ENCODE assay signal across 22 mouse cellular contexts in the genomic region with DNA sequence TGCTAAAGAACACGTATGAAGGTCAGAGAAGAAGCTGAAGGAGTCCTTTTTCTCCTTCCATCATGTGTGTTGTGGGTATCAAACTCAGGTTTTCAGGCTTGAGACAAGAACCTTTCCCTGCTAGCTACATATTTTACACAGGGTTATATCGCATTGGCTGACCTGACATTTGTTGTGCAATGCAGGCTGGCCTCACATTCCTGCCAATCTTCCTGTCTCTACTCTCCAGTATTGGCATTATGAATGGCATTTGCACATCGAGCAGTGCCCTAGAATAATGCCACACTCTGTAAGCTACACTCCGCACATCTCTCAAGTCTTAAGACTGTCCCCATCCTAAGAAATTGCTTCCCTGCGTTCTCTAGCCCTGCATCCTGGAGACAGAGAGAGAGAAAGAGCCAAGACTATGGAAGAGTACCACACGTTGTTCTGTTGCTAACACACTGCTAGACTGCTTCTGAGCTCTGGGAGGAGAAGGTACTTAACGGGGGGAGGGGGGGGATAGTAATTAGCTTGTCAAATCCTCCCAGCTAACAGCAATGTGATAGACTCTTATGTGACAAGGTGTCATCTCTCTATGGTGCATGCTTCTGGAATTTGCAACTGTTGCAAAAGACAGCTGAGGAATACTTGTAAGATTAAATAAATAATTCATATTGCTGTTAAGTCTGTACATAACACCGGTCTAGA. TPM values are rescaled to one million over a fixed set of nuclear protein-coding genes. Genes with fewer than 3 reads are reported as not detected.
DNase-seq lines count a peak whose midpoint lies in the region; ATAC-seq lines count a peak whose summit lies in the region.
"Had no signal": no experiment of that assay in that cellular context is flagged by ENCODE, and none has a peak within 500 bp of the region (broad histone marks: within the 10 kb centered on the region; RNA-seq: fewer than 3 reads in every experiment).

No protein-coding gene starts in this region.

- 60% methylated on average over 8 of the region's 8 CpGs for WGBS in hindbrain, embryonic 16.5 days
- 79% methylated on average over 8 of the region's 8 CpGs for WGBS in hindbrain, embryonic 10.5 days
- 58% methylated on average over 8 of the region's 8 CpGs for WGBS in midbrain, embryonic 15.5 days
- 75% methylated on average over 8 of the region's 8 CpGs for WGBS in midbrain, embryonic 11.5 days

- 0 out of 2 replicates have a peak, but pooled peaks have one; percentile 20 for ATAC-seq in hindbrain, embryonic 16.5 days
- no peak for ATAC-seq in midbrain, embryonic 15.5 days (replicated peaks)
- no peak for ATAC-seq in midbrain, embryonic 11.5 days (ENCODE audit: low FRiP score)
- ATAC-seq: intestine, embryonic 16.5 days had no signal

- no peaks in the 10 kb centered on the region for H3K27me3 ChIP-seq in hindbrain, embryonic 16.5 days (replicated peaks; ENCODE audit: control insufficient read depth, insufficient read depth, low read length)
- H3K27me3 ChIP-seq in hindbrain, embryonic 10.5 days (ENCODE audit: insufficient read depth, poor library complexity, severe bottlenecking): no peaks in the 10 kb centered on the region
- H3K27me3 ChIP-seq in midbrain, embryonic 15.5 days (replicated peaks): no peaks in the 10 kb centered on the region
- no peaks in the 10 kb centered on the region for H3K27me3 ChIP-seq in midbrain, embryonic 11.5 days (ENCODE audit: control insufficient read depth, insufficient read depth, low read length)
- H3K27me3 ChIP-seq: embryonic facial prominence, embryonic 12.5 days; hindbrain, embryonic 15.5 days; limb, embryonic 15.5 days; neural tube, embryonic 15.5 days had no signal

- no peak overlapping the region for H3K4me2 ChIP-seq in hindbrain, embryonic 16.5 days (ENCODE audit: low read length)
- no peak overlapping the region for H3K4me2 ChIP-seq in midbrain, embryonic 15.5 days
- H3K4me2 ChIP-seq in midbrain, embryonic 11.5 days: no peak overlapping the region
- H3K4me2 ChIP-seq: embryonic facial prominence, embryonic 12.5 days; hindbrain, embryonic 15.5 days; limb, embryonic 15.5 days; neural tube, embryonic 15.5 days had no signal

- DNase-seq in adrenal gland, postnatal 10 days: peak; percentile 47
- DNase-seq in adrenal gland, postnatal 36 days: no peak
- DNase-seq in hindbrain, embryonic 10.5 days (ENCODE audit: low spot score): no peak
- DNase-seq in midbrain, embryonic 11.5 days (ENCODE audit: low spot score, missing footprints): no peak
- DNase-seq in retina, postnatal 7 days (ENCODE audit: low read depth, low spot score): peak; percentile 54
- DNase-seq in urinary bladder, postnatal 36 days (ENCODE audit: low spot score in 2 of 2): no peak
- DNase-seq: cerebellum, adult 11 months; cerebellum, adult 9-11 months; heart, postnatal 4 days; kidney, adult 9 months; kidney, postnatal 14 days; left cerebral cortex, postnatal 4 days; lung, postnatal 10 days; thymus, postnatal 14 days had no signal

- H3K9me3 ChIP-seq in hindbrain, embryonic 16.5 days (ENCODE audit: control insufficient read depth, low read length): no peaks in the 10 kb centered on the region
- H3K9me3 ChIP-seq in hindbrain, embryonic 10.5 days: no peaks in the 10 kb centered on the region
- H3K9me3 ChIP-seq in midbrain, embryonic 15.5 days: no peaks in the 10 kb centered on the region
- H3K9me3 ChIP-seq in midbrain, embryonic 11.5 days (ENCODE audit: control insufficient read depth, low read length): no peaks in the 10 kb centered on the region
- H3K9me3 ChIP-seq: embryonic facial prominence, embryonic 12.5 days; heart, embryonic 10.5 days; hindbrain, embryonic 15.5 days; limb, embryonic 15.5 days; neural tube, embryonic 15.5 days had no signal

- no peak overlapping the region for H3K9ac ChIP-seq in hindbrain, embryonic 16.5 days (ENCODE audit: low read depth, low read length)
- no peak overlapping the region for H3K9ac ChIP-seq in midbrain, embryonic 15.5 days
- no peak overlapping the region for H3K9ac ChIP-seq in midbrain, embryonic 11.5 days (ENCODE audit: low read length)
- H3K9ac ChIP-seq: embryonic facial prominence, embryonic 12.5 days; hindbrain, embryonic 15.5 days; limb, embryonic 15.5 days; neural tube, embryonic 15.5 days had no signal

- no peak overlapping the region for H3K27ac ChIP-seq in hindbrain, embryonic 16.5 days (ENCODE audit: low read depth, low read length)
- H3K27ac ChIP-seq in hindbrain, embryonic 10.5 days: no peak overlapping the region
- H3K27ac ChIP-seq in midbrain, embryonic 15.5 days: peak overlapping the region; percentile 51; the same call in 1 of the 2 replicates
- H3K27ac ChIP-seq in midbrain, embryonic 11.5 days (ENCODE audit: low read depth, low read length): no peak overlapping the region
- H3K27ac ChIP-seq: embryonic facial prominence, embryonic 12.5 days; heart, embryonic 10.5 days; hindbrain, embryonic 15.5 days; limb, embryonic 15.5 days; neural tube, embryonic 15.5 days had no signal

- no peaks in the 10 kb centered on the region for H3K4me1 ChIP-seq in hindbrain, embryonic 16.5 days (ENCODE audit: control insufficient read depth, insufficient read depth, low read depth, low read length)
- H3K4me1 ChIP-seq in hindbrain, embryonic 10.5 days (replicated peaks): no peaks in the 10 kb centered on the region
- no peaks in the 10 kb centered on the region for H3K4me1 ChIP-seq in midbrain, embryonic 15.5 days
- no peaks in the 10 kb centered on the region for H3K4me1 ChIP-seq in midbrain, embryonic 11.5 days (ENCODE audit: control insufficient read depth, insufficient read depth, low read length)
- H3K4me1 ChIP-seq: embryonic facial prominence, embryonic 12.5 days; heart, embryonic 10.5 days; hindbrain, embryonic 15.5 days; limb, embryonic 15.5 days; neural tube, embryonic 15.5 days had no signal

- no peaks in the 10 kb centered on the region for H3K36me3 ChIP-seq in hindbrain, embryonic 16.5 days (ENCODE audit: control insufficient read depth, insufficient read depth, low read length)
- H3K36me3 ChIP-seq in hindbrain, embryonic 10.5 days: no peaks in the 10 kb centered on the region
- H3K36me3 ChIP-seq in midbrain, embryonic 15.5 days (replicated peaks): no peaks in the 10 kb centered on the region
- H3K36me3 ChIP-seq in midbrain, embryonic 11.5 days (ENCODE audit: control insufficient read depth, insufficient read depth, low read length): no peaks in the 10 kb centered on the region
- H3K36me3 ChIP-seq: embryonic facial prominence, embryonic 12.5 days; heart, embryonic 10.5 days; hindbrain, embryonic 15.5 days; limb, embryonic 15.5 days; neural tube, embryonic 15.5 days had no signal

- H3K4me3 ChIP-seq in hindbrain, embryonic 16.5 days (ENCODE audit: low read length): no peak overlapping the region
- no peak overlapping the region for H3K4me3 ChIP-seq in hindbrain, embryonic 10.5 days
- no peak overlapping the region for H3K4me3 ChIP-seq in midbrain, embryonic 15.5 days
- H3K4me3 ChIP-seq in midbrain, embryonic 11.5 days (ENCODE audit: low read depth, low read length): no peak overlapping the region
- H3K4me3 ChIP-seq: embryonic facial prominence, embryonic 12.5 days; heart, embryonic 10.5 days; hindbrain, embryonic 15.5 days; limb, embryonic 15.5 days; neural tube, embryonic 15.5 days had no signal

RNA-seq across cellular contexts. Expression of a gene that starts 20.1 kb away (rescaled TPM):
- 100 to 1,000 TPM; 136 to 196 TPM for total RNA-seq in adrenal gland, postnatal 10 days (2021)
- total RNA-seq in adrenal gland, postnatal 36 days (2021): 100 to 1,000 TPM; 107 to 114 TPM
- polyA plus RNA-seq in hindbrain, embryonic 16.5 days (2015; fragmentation: Nextera tagmentation; extraction: Ambion mirVana): 28.5 and 33.2 TPM in 2 replicates
- 17.7 and 19.6 TPM in 2 replicates for polyA plus RNA-seq in hindbrain, embryonic 10.5 days (2016; fragmentation: Nextera tagmentation; extraction: Ambion mirVana)
- 34.9 and 35.4 TPM in 2 replicates for polyA plus RNA-seq in midbrain, embryonic 15.5 days (2015; fragmentation: Nextera tagmentation; extraction: Ambion mirVana)
- 13.0 and 13.6 TPM in 2 replicates for polyA plus RNA-seq in midbrain, embryonic 11.5 days (2014; fragmentation: Nextera tagmentation; extraction: Ambion mirVana)

Comparison
In these comparisons a context has a peak if more than half of its experiments do, and no peak if none do; other contexts are left out.
1. DNase-seq: peak in adrenal gland, postnatal 10 days (single experiment) and retina, postnatal 7 days (single experiment); none in adrenal gland, postnatal 36 days (0 of 2), hindbrain, embryonic 10.5 days (single experiment), midbrain, embryonic 11.5 days (single experiment) and urinary bladder, postnatal 36 days (0 of 2).